Mouse (Mus musculus) neural tube, embryonic 14.5 days (tissue): ENCODE data around the gene Dok5. TPM values are rescaled to one million over a fixed set of nuclear protein-coding genes. Genes with fewer than 3 reads are reported as not detected.

Experiments used
- ATAC-seq: fragments of 200-750 bp; cut with Nextera tagmentation; 2 replicates; pipeline ENCODE4 v1.8.0; 2017; ENCODE audit warnings: low read depth, mild to moderate bottlenecking, moderate TSS enrichment, moderate library complexity
- H3K27ac ChIP-seq: fragments of 300-500 bp; sonication (generic); 2 replicates; pipeline ENCODE4 v1.5.1; 2014; ENCODE audit warnings: low read depth, mild to moderate bottlenecking, control low read depth, low read length, moderate library complexity, mixed read lengths
- H3K27me3 ChIP-seq: fragments of 300-500 bp; sonication (generic); 2 replicates; pipeline ENCODE4 v1.6.1; 2014; ENCODE audit warnings: low read length; ENCODE audit not compliant: control insufficient read depth, insufficient read depth
- H3K36me3 ChIP-seq: fragments of 300-500 bp; sonication (generic); 2 replicates; pipeline ENCODE4 v1.6.1; 2014; ENCODE audit warnings: low read length, mixed read lengths; ENCODE audit not compliant: control insufficient read depth, insufficient read depth
- H3K4me1 ChIP-seq: fragments of 300-500 bp; sonication (generic); 2 replicates; pipeline ENCODE4 v1.6.1; 2014; ENCODE audit warnings: low read length; ENCODE audit not compliant: control insufficient read depth, insufficient read depth
- H3K4me2 ChIP-seq: fragments of 300-500 bp; sonication (generic); 2 replicates; pipeline ENCODE4 v1.6.1; 2014; ENCODE audit warnings: mild to moderate bottlenecking, low read depth, low read length, control low read depth
- H3K4me3 ChIP-seq: fragments of 300-500 bp; sonication (generic); 2 replicates; pipeline ENCODE4 v1.5.1; 2014; ENCODE audit warnings: low read depth, low read length, control low read depth, mixed read lengths
- H3K9ac ChIP-seq: fragments of 300-500 bp; sonication (generic); replicated peaks from 2 replicates; pipeline ENCODE4 v1.6.1; 2014; ENCODE audit warnings: low read depth, mild to moderate bottlenecking, control low read depth, low read length, mixed read lengths
- H3K9me3 ChIP-seq: fragments of 300-500 bp; sonication (generic); 2 replicates; pipeline ENCODE4 v1.6.1; 2016; ENCODE audit warnings: low read length; ENCODE audit not compliant: control insufficient read depth
- WGBS: fragments of 180-500 bp; shearing (Covaris S2); extraction: QIAGEN DNeasy Blood & Tissue Kit; methylation state at CpG from one replicate; pipeline ENCODE4 v1.1.7; 2014; 5-methylcytosine and 5-hydroxymethylcytosine counted together
- polyA plus RNA-seq: library from polyadenylated mRNA; unstranded; fragments of >200 nt; fragmentation: Nextera tagmentation; extraction: Ambion mirVana; gene quantifications from 2 replicates; pipeline ENCODE4 v1.2.1, GENCODE M21; 2014

Dok5 gene
- polyA plus RNA-seq, 1 experiment from 2014 or later: 74.4 TPM

DNA sequence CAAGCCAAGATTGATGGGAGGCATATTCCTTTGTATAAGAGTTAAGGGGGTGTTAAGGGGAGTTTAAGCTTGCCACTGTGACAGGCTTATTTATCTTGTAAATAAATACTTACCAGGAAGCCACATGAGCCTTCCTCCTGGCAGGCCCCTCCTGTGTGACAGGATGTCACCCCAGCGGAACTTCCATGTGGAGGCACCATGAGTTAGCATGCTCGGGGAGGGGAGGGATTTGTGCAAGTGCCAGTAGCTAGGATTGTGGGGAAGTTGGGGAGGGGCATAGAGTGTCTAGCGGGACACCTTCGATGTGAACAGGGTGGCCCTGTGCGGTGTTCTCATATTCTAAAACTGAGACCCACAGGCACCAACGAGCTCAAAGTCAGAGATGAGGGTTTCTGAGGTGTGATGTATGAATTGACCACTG lies 97.6 kb downstream of the Dok5 start:
- Histone ChIP-seq H3K4me3 (no peak overlapping the region), H3K4me2 (no peak overlapping the region), H3K36me3 (no peaks in the 10 kb centered on the region), H3K9ac (no peak overlapping the region), H3K4me1 (peaks cover 9% of the 10 kb centered on the region; the same call in 1 of the 2 replicates), H3K9me3 (no peaks in the 10 kb centered on the region), H3K27me3 (no peaks in the 10 kb centered on the region), H3K27ac (no peak overlapping the region)
- WGBS: 36% methylated on average over 6 of the region's 6 CpGs
- peak; percentile 57 for ATAC-seq

DNA sequence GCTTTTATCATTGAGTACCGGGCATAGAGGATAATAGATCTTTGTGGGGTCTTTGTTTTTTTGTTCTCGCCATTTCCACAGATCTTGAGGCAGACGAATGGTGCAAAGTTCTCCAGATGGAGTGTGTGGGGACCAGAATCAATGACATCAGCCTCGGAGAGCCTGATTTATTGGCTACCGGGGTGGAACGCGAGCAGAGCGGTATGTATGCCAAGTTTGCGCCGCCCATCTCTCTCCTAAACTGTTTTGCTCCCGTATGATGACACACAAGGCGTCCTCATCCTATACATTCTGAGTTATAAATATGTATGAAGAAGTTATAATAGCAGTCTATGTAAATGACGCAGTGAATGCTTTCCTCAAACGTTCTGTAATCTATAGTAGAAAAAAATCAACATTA lies 98.4 kb downstream of the Dok5 start:
- no peak for ATAC-seq
- Histone ChIP-seq H3K4me3 (no peak overlapping the region), H3K36me3 (no peaks in the 10 kb centered on the region), H3K27ac (no peak overlapping the region), H3K9me3 (no peaks in the 10 kb centered on the region), H3K4me1 (peaks cover 9% of the 10 kb centered on the region; the same call in 1 of the 2 replicates), H3K9ac (no peak overlapping the region), H3K4me2 (no peak overlapping the region), H3K27me3 (no peaks in the 10 kb centered on the region)
- 45% methylated on average over 14 of the region's 14 CpGs for whole genome bisulfite sequencing

GRCm38 (mm10) chr2:170836862-170837261 lies 105.3 kb downstream of the Dok5 start:
- WGBS: 23% methylated on average over 10 of the region's 10 CpGs
- Histone ChIP-seq H3K4me2 (no peak overlapping the region), H3K4me3 (no peak overlapping the region), H3K9me3 (no peaks in the 10 kb centered on the region), H3K9ac (no peak overlapping the region), H3K36me3 (no peaks in the 10 kb centered on the region), H3K27me3 (no peaks in the 10 kb centered on the region), H3K27ac (peak overlapping the region; percentile 40; the same call in 1 of the 2 replicates), H3K4me1 (peaks cover 11% of the 10 kb centered on the region; the same call in 1 of the 2 replicates)
- no peak for ATAC-seq

DNA sequence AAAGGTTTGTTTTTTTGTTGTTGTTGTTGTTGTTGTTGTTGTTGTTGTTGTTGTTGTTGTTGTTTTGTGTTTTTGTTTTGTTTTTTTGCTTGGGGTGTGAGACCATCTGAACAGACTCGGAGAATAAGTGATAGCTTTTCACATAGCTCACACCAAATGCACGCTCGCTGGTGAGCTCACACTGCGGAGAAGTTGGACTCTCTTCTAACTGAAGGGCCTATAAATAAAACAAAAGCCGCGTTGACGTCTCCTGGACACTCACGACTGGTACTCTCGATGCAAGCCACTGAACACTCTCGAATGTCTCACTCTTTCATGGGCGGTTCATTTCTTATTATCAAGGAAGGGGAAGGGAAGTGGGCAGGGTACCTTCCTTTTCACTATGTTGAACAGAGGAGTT lies 105.8 kb downstream of the Dok5 start:
- no peaks in the 10 kb centered on the region for H3K36me3 ChIP-seq
- peak overlapping the region; percentile 52; the same call in 1 of the 2 replicates for H3K27ac ChIP-seq
- H3K9me3 ChIP-seq: no peaks in the 10 kb centered on the region
- ATAC-seq: no peak
- no peak overlapping the region for H3K9ac ChIP-seq
- no peaks in the 10 kb centered on the region for H3K27me3 ChIP-seq
- no peak overlapping the region for H3K4me2 ChIP-seq
- peaks cover 11% of the 10 kb centered on the region; the same call in 1 of the 2 replicates for H3K4me1 ChIP-seq
- WGBS: 35% methylated on average over 11 of the region's 11 CpGs
- no peak overlapping the region for H3K4me3 ChIP-seq

- peak overlapping the region; percentile 52; the same call in 1 of the 2 replicates for H3K27ac ChIP-seq
- 12% methylated on average over 12 of the region's 12 CpGs for WGBS
- ATAC-seq: peak; percentile 83; the same call in 1 of the 2 replicates
Measured at GRCm38 (mm10) chr2:170837824-170838557, 106.4 kb downstream of the Dok5 start.

GRCm38 (mm10) chr2:170841441-170841965 lies 109.9 kb downstream of the Dok5 start:
- 55% methylated on average over 13 of the region's 13 CpGs for WGBS
- no peak overlapping the region for H3K27ac ChIP-seq
- no peaks in the 10 kb centered on the region for H3K36me3 ChIP-seq
- no peak overlapping the region for H3K4me3 ChIP-seq
- H3K9me3 ChIP-seq: no peaks in the 10 kb centered on the region
- H3K4me2 ChIP-seq: no peak overlapping the region
- H3K9ac ChIP-seq: no peak overlapping the region
- peaks cover 10% of the 10 kb centered on the region; the same call in 1 of the 2 replicates for H3K4me1 ChIP-seq
- ATAC-seq: no peak
- no peaks in the 10 kb centered on the region for H3K27me3 ChIP-seq

More at GRCm38 (mm10) chr2:170837824-170838557, 106.4 kb downstream of the Dok5 start:
- Histone ChIP-seq H3K4me3 (no peak overlapping the region), H3K4me2 (no peak overlapping the region), H3K4me1 (peaks cover 11% of the 10 kb centered on the region; the same call in 1 of the 2 replicates), H3K9ac (no peak overlapping the region), H3K9me3 (no peaks in the 10 kb centered on the region), H3K27me3 (no peaks in the 10 kb centered on the region), H3K36me3 (no peaks in the 10 kb centered on the region)

- 74% methylated on average over 10 of the region's 10 CpGs for WGBS
- H3K4me2 ChIP-seq: no peak overlapping the region
- no peaks in the 10 kb centered on the region for H3K36me3 ChIP-seq
- H3K4me1 ChIP-seq: 0 out of 2 replicates have a peak, but pooled peaks cover 2% of the 10 kb centered on the region
- H3K9me3 ChIP-seq: no peaks in the 10 kb centered on the region
- H3K4me3 ChIP-seq: no peak overlapping the region
- H3K9ac ChIP-seq: no peak overlapping the region
- H3K27me3 ChIP-seq: no peaks in the 10 kb centered on the region
- ATAC-seq: no peak
- H3K27ac ChIP-seq: no peak overlapping the region
Measured at GRCm38 (mm10) chr2:170845511-170845910, 113.9 kb downstream of the Dok5 start.

GRCm38 (mm10) chr2:170850058-170850457 lies 118.5 kb downstream of the Dok5 start:
- Histone ChIP-seq H3K27ac (no peak overlapping the region), H3K27me3 (no peaks in the 10 kb centered on the region), H3K9ac (no peak overlapping the region), H3K36me3 (no peaks in the 10 kb centered on the region), H3K4me2 (no peak overlapping the region), H3K4me3 (no peak overlapping the region), H3K9me3 (no peaks in the 10 kb centered on the region), H3K4me1 (no peaks in the 10 kb centered on the region)
- WGBS: 98% methylated on average over 4 of the region's 4 CpGs
- no peak for ATAC-seq

GRCm38 (mm10) chr2:170852337-170852736 lies 120.7 kb downstream of the Dok5 start:
- no peaks in the 10 kb centered on the region for H3K36me3 ChIP-seq
- H3K4me1 ChIP-seq: no peaks in the 10 kb centered on the region
- no peak for ATAC-seq
- H3K4me2 ChIP-seq: no peak overlapping the region
- H3K27me3 ChIP-seq: no peaks in the 10 kb centered on the region
- no peak overlapping the region for H3K27ac ChIP-seq
- WGBS: 90% methylated on average over 6 of the region's 6 CpGs
- no peak overlapping the region for H3K4me3 ChIP-seq
- H3K9ac ChIP-seq: no peak overlapping the region
- no peaks in the 10 kb centered on the region for H3K9me3 ChIP-seq
